26 mouse cellular contexts compared by ENCODE assay signal in genomic region chr4:57333926-57334548, GRCm38 (mm10). TPM values are rescaled to one million over a fixed set of nuclear protein-coding genes. Genes with fewer than 3 reads are reported as not detected.
DNase-seq lines count a peak whose midpoint lies in the region; ATAC-seq and TF ChIP-seq lines count a peak whose summit lies in the region.
"Had no signal": no experiment of that assay in that cellular context is flagged by ENCODE, and none has a peak within 500 bp of the region (broad histone marks: within the 10 kb centered on the region; RNA-seq: fewer than 3 reads in every experiment).

No protein-coding gene starts in this region.

- H3K4me2 ChIP-seq in lung, postnatal 0 days (replicated peaks; ENCODE audit: low read depth, low read length), result no peak overlapping the region
- H3K4me2 ChIP-seq: embryonic facial prominence, embryonic 12.5 days; forebrain, embryonic 12.5 days; heart, embryonic 15.5 days; hindbrain, embryonic 14.5 days; liver, embryonic 15.5 days; midbrain, embryonic 13.5 days had no signal

- no peak for TF ChIP-seq CTCF in lung, postnatal 0 days (IDR thresholded peaks at IDR 0.05)
- TF ChIP-seq CTCF in ES-Bruce4 (IDR thresholded peaks at IDR 0.05; ENCODE audit: low read depth, low read length), result peak; percentile 22

- WGBS in lung, postnatal 0 days, result 60% methylated on average over 12 of the region's 12 CpGs

- H3K36me3 ChIP-seq in lung, postnatal 0 days (ENCODE audit: insufficient read depth, low read length), result no peaks in the 10 kb centered on the region
- H3K36me3 ChIP-seq in ES-Bruce4 (ENCODE audit: control insufficient read depth, insufficient read depth, low read length, poor library complexity, severe bottlenecking), result no peaks in the 10 kb centered on the region
- H3K36me3 ChIP-seq: embryonic facial prominence, embryonic 12.5 days; forebrain, embryonic 12.5 days; heart, embryonic 15.5 days; limb, embryonic 10.5 days; liver, embryonic 15.5 days; midbrain, embryonic 13.5 days had no signal

- H3K9ac ChIP-seq in lung, postnatal 0 days (replicated peaks; ENCODE audit: low read depth), result no peak overlapping the region
- no peak overlapping the region for H3K9ac ChIP-seq in ES-Bruce4 (ENCODE audit: low read depth, poor library complexity, severe bottlenecking)
- H3K9ac ChIP-seq: embryonic facial prominence, embryonic 12.5 days; forebrain, embryonic 12.5 days; heart, embryonic 15.5 days; hindbrain, embryonic 14.5 days; liver, embryonic 15.5 days; midbrain, embryonic 13.5 days had no signal

- H3K4me3 ChIP-seq in lung, postnatal 0 days (ENCODE audit: low read depth, low read length), result no peak overlapping the region
- no peak overlapping the region for H3K4me3 ChIP-seq in ES-Bruce4 (ENCODE audit: low read depth, low read length)
- H3K4me3 ChIP-seq: embryonic facial prominence, embryonic 12.5 days; forebrain, embryonic 12.5 days; gastrocnemius, adult 2 months; heart, embryonic 15.5 days; limb, embryonic 10.5 days; liver, embryonic 15.5 days; midbrain, embryonic 13.5 days had no signal

- TF ChIP-seq EP300 in lung, postnatal 0 days (IDR thresholded peaks at IDR 0.05), result no peak
- TF ChIP-seq EP300 in ES-Bruce4 (IDR thresholded peaks at IDR 0.05; ENCODE audit: insufficient read depth, low read depth, low read length), result no peak

- no peak overlapping the region for H3K27ac ChIP-seq in lung, postnatal 0 days (ENCODE audit: low read length)
- no peak overlapping the region for H3K27ac ChIP-seq in ES-Bruce4 (ENCODE audit: insufficient read depth, low read length)
- H3K27ac ChIP-seq: embryonic facial prominence, embryonic 12.5 days; forebrain, embryonic 12.5 days; gastrocnemius, adult 2 months; heart, embryonic 15.5 days; hindbrain, embryonic 14.5 days; limb, embryonic 10.5 days; liver, embryonic 15.5 days; midbrain, embryonic 13.5 days; stomach, postnatal 0 days had no signal

- no peaks in the 10 kb centered on the region for H3K4me1 ChIP-seq in lung, postnatal 0 days (ENCODE audit: insufficient read depth, low read depth, low read length)
- no peaks in the 10 kb centered on the region for H3K4me1 ChIP-seq in ES-Bruce4 (ENCODE audit: control insufficient read depth, insufficient read depth, low read length)
- H3K4me1 ChIP-seq: embryonic facial prominence, embryonic 12.5 days; forebrain, embryonic 12.5 days; heart, embryonic 15.5 days; limb, embryonic 10.5 days; liver, embryonic 15.5 days; midbrain, embryonic 13.5 days had no signal

- no peak for TF ChIP-seq POLR2A in ES-Bruce4 (IDR thresholded peaks at IDR 0.05; ENCODE audit: insufficient read depth, low read length)

- peak; percentile 3 for DNase-seq in lung, postnatal 10 days
- DNase-seq in lung, postnatal 0 days (ENCODE audit: low spot score), result no peak
- peak; percentile 67 for DNase-seq in A20 (ENCODE audit: low read depth, low spot score)
- no peak for DNase-seq in MN1 (ENCODE audit: low spot score)
- DNase-seq in testis, postnatal 14 days (ENCODE audit: low spot score), result no peak
- no peak for DNase-seq in layer of hippocampus, postnatal 25 days (ENCODE audit: extremely low spot score in 1 of 2, low spot score in 1 of 2)
- DNase-seq: adrenal gland, adult 8-10 months; cerebellum, adult 11 months; cerebellum, postnatal 10 days; gastrocnemius, adult 2 months; heart, postnatal 36 days; kidney, adult 18-20 months; layer of hippocampus, adult 9-11 months; liver had no signal

- no peaks in the 10 kb centered on the region for H3K9me3 ChIP-seq in lung, postnatal 0 days (ENCODE audit: low read length)
- H3K9me3 ChIP-seq in ES-Bruce4 (replicated peaks; ENCODE audit: control insufficient read depth, insufficient read depth, low read length, poor library complexity, severe bottlenecking), result no peaks in the 10 kb centered on the region
- H3K9me3 ChIP-seq: embryonic facial prominence, embryonic 12.5 days; forebrain, embryonic 12.5 days; heart, embryonic 15.5 days; limb, embryonic 10.5 days; liver, embryonic 15.5 days; midbrain, embryonic 13.5 days had no signal

- no peaks in the 10 kb centered on the region for H3K27me3 ChIP-seq in lung, postnatal 0 days (replicated peaks; ENCODE audit: insufficient read depth, low read length)
- no peaks in the 10 kb centered on the region for H3K27me3 ChIP-seq in ES-Bruce4 (ENCODE audit: control insufficient read depth, insufficient read depth, low read length, poor library complexity, severe bottlenecking)
- H3K27me3 ChIP-seq: embryonic facial prominence, embryonic 12.5 days; forebrain, embryonic 12.5 days; heart, embryonic 15.5 days; liver, embryonic 15.5 days; midbrain, embryonic 13.5 days had no signal

- no peak for ATAC-seq in lung, postnatal 0 days
- ATAC-seq in hematopoietic stem cell, adult 5-6 weeks (replicated peaks in 1 of 2; ENCODE audit: insufficient read depth in 1 of 2, low FRiP score in 2 of 2, low TSS enrichment in 1 of 2, low read depth in 1 of 2, poor library complexity in 2 of 2, severe bottlenecking in 2 of 2), result peak; percentile 36 to 56; a peak in 2 of 4 replicates
- ATAC-seq: activated CD4-positive, CD25-positive, alpha-beta regulatory T cell, adult 4 months; inflammation-experienced regulatory T-cells, adult 6 months; midbrain, embryonic 13.5 days had no signal

RNA-seq across cellular contexts. Expression of gene Ptpn3, which starts 32.4 kb away (rescaled TPM):
- 4.7 and 6.1 TPM in 2 replicates for polyA plus RNA-seq in lung, postnatal 0 days (2015; fragmentation: Nextera tagmentation; extraction: Ambion mirVana)
- 30.6 and 34.8 TPM in 2 replicates for polyA plus RNA-seq in ES-Bruce4 (2011; ENCODE audit: insufficient read depth, insufficient read length, low read depth, missing spikeins)
- total RNA-seq in hematopoietic stem cell, adult 5-6 weeks (2017), result 5.8 and 18.5 TPM in 2 replicates
- 10 to 100 TPM; 73.1 to 84.5 TPM for total RNA-seq in layer of hippocampus, postnatal 25 days (2021)

Comparison
In these comparisons a context has a peak if more than half of its experiments do, and no peak if none do; other contexts are left out.
1. DNase-seq: peak in lung, postnatal 10 days (single experiment) and A20 (single experiment); none in lung, postnatal 0 days (single experiment), MN1 (single experiment), testis, postnatal 14 days (single experiment) and layer of hippocampus, postnatal 25 days (0 of 2).